Mouse (Mus musculus): ENCODE measurements at regions not wholly inside any gene's neighbourhood (a gene's known extent, or its start where the extent isn't known, plus 50 kb on each side); places are given as distances from the start of the nearest gene placed in this dataset.
A peak's percentile ranks its signal among the peaks of the same experiment; 100 is the strongest.
"Not testable (repeated sequence)": the region's sequence is repeated elsewhere in the genome, so short reads cannot be mapped to it uniquely, and the experiment has no call there.

GRCm38 (mm10) chr7:129764456-129764970 lies 172.8 kb downstream of the Wdr11 start:
- Histone ChIP-seq H3K4me3 (ENCODE audit: low read depth, low read length) (no peak overlapping the region), H3K27me3 (ENCODE audit: control insufficient read depth, insufficient read depth, low read length) (no peaks in the 10 kb centered on the region), H3K36me3 (ENCODE audit: control insufficient read depth, insufficient read depth, low read length) (no peaks in the 10 kb centered on the region), H3K4me1 (ENCODE audit: control insufficient read depth, insufficient read depth, low read length) (peaks cover 10% of the 10 kb centered on the region), H3K4me2 (no peak overlapping the region), H3K9ac (ENCODE audit: low read depth, low read length) (no peak overlapping the region), H3K27ac (ENCODE audit: low read depth, low read length) (no peak overlapping the region), H3K9me3 (replicated peaks; ENCODE audit: control insufficient read depth, low read length) (no peaks in the 10 kb centered on the region)
- 91% methylated on average over 5 of the region's 5 CpGs for WGBS (ENCODE audit: insufficient replicate concordance)
- no peak for ATAC-seq (replicated peaks; ENCODE audit: insufficient number of reproducible peaks, low FRiP score, low TSS enrichment)

- Histone ChIP-seq H3K4me1 (ENCODE audit: control insufficient read depth, insufficient read depth, low read length) (peaks cover 10% of the 10 kb centered on the region), H3K36me3 (ENCODE audit: control insufficient read depth, insufficient read depth, low read length) (no peaks in the 10 kb centered on the region), H3K9me3 (replicated peaks; ENCODE audit: control insufficient read depth, low read length) (no peaks in the 10 kb centered on the region), H3K4me2 (no peak overlapping the region), H3K27me3 (ENCODE audit: control insufficient read depth, insufficient read depth, low read length) (no peaks in the 10 kb centered on the region), H3K4me3 (ENCODE audit: low read depth, low read length) (no peak overlapping the region), H3K9ac (ENCODE audit: low read depth, low read length) (no peak overlapping the region), H3K27ac (ENCODE audit: low read depth, low read length) (no peak overlapping the region)
- 79% methylated on average over 7 of the region's 7 CpGs for WGBS (ENCODE audit: insufficient replicate concordance)
- ATAC-seq (replicated peaks; ENCODE audit: insufficient number of reproducible peaks, low FRiP score, low TSS enrichment): no peak
These were observed 174.0 kb downstream of the Wdr11 start for GRCm38 (mm10) chr7:129765681-129766080.

DNA sequence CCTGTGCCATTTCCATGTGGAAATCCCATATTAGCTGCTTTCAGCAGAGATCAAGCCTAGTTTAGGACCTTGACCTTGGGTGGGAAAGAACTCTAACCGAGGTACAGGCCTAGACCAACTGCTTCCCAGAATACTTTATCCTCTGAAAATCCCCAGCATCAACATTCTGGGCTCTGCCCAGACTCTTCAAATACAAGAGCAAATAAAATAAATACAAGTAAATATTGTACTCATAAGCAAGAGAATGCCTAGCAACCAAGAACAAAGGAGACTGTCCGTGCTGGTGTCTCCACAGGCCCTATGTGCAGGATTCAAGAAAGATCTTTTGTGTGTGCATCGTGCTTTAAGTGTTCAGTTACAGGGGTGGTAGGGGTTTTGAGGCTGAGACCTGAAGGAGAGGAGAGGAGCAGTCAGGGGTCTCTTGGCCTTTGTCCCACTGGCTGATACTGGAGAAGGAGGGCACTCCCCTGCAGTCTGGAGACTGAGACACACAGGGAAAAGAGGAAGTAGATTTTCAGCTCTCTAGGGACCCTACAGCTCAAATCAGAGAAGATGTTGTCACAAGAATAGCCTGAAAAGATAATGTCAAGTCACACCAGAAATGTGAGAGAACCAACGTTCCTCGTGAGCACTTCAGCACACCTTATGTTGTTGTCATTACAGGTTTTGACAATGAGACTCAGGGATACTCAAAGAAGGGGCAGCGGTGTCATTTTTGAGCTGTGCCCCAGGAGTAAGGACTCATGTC lies 174.6 kb downstream of the Wdr11 start:
- WGBS (ENCODE audit: insufficient replicate concordance): 78% methylated on average over 6 of the region's 6 CpGs

GRCm38 (mm10) chr7:129769673-129770072 lies 178.0 kb downstream of the Wdr11 start:
- WGBS (ENCODE audit: insufficient replicate concordance): 76% methylated on average over 1 of the region's 1 CpGs

More for the DNA sequence above, 174.6 kb downstream of the Wdr11 start:
- ATAC-seq (replicated peaks; ENCODE audit: insufficient number of reproducible peaks, low FRiP score, low TSS enrichment): no peak
- Histone ChIP-seq H3K9me3 (replicated peaks; ENCODE audit: control insufficient read depth, low read length) (no peaks in the 10 kb centered on the region), H3K27me3 (ENCODE audit: control insufficient read depth, insufficient read depth, low read length) (no peaks in the 10 kb centered on the region), H3K4me3 (ENCODE audit: low read depth, low read length) (no peak overlapping the region), H3K4me2 (no peak overlapping the region), H3K9ac (ENCODE audit: low read depth, low read length) (no peak overlapping the region), H3K36me3 (ENCODE audit: control insufficient read depth, insufficient read depth, low read length) (no peaks in the 10 kb centered on the region), H3K27ac (ENCODE audit: low read depth, low read length) (no peak overlapping the region), H3K4me1 (ENCODE audit: control insufficient read depth, insufficient read depth, low read length) (peaks cover 10% of the 10 kb centered on the region)

GRCm38 (mm10) chr7:129771876-129772275 lies 180.2 kb downstream of the Wdr11 start:
- peaks cover 6% of the 10 kb centered on the region for H3K4me1 ChIP-seq (ENCODE audit: control insufficient read depth, insufficient read depth, low read length)
- H3K9me3 ChIP-seq (replicated peaks; ENCODE audit: control insufficient read depth, low read length): no peaks in the 10 kb centered on the region
- H3K27ac ChIP-seq (ENCODE audit: low read depth, low read length): no peak overlapping the region
- no peak overlapping the region for H3K9ac ChIP-seq (ENCODE audit: low read depth, low read length)
- ATAC-seq (replicated peaks; ENCODE audit: insufficient number of reproducible peaks, low FRiP score, low TSS enrichment): no peak
- WGBS (ENCODE audit: insufficient replicate concordance): 69% methylated on average over 2 of the region's 2 CpGs
- no peaks in the 10 kb centered on the region for H3K36me3 ChIP-seq (ENCODE audit: control insufficient read depth, insufficient read depth, low read length)
- H3K4me3 ChIP-seq (ENCODE audit: low read depth, low read length): no peak overlapping the region
- no peak overlapping the region for H3K4me2 ChIP-seq
- no peaks in the 10 kb centered on the region for H3K27me3 ChIP-seq (ENCODE audit: control insufficient read depth, insufficient read depth, low read length)

More at GRCm38 (mm10) chr7:129769673-129770072, 178.0 kb downstream of the Wdr11 start:
- not testable (repeated sequence) for H3K4me2 ChIP-seq; H3K27me3 ChIP-seq (ENCODE audit: control insufficient read depth, insufficient read depth, low read length); H3K27ac ChIP-seq (ENCODE audit: low read depth, low read length); ATAC-seq (replicated peaks; ENCODE audit: insufficient number of reproducible peaks, low FRiP score, low TSS enrichment); H3K36me3 ChIP-seq (ENCODE audit: control insufficient read depth, insufficient read depth, low read length); H3K4me1 ChIP-seq (ENCODE audit: control insufficient read depth, insufficient read depth, low read length); H3K4me3 ChIP-seq (ENCODE audit: low read depth, low read length); H3K9ac ChIP-seq (ENCODE audit: low read depth, low read length); H3K9me3 ChIP-seq (replicated peaks; ENCODE audit: control insufficient read depth, low read length)

DNA sequence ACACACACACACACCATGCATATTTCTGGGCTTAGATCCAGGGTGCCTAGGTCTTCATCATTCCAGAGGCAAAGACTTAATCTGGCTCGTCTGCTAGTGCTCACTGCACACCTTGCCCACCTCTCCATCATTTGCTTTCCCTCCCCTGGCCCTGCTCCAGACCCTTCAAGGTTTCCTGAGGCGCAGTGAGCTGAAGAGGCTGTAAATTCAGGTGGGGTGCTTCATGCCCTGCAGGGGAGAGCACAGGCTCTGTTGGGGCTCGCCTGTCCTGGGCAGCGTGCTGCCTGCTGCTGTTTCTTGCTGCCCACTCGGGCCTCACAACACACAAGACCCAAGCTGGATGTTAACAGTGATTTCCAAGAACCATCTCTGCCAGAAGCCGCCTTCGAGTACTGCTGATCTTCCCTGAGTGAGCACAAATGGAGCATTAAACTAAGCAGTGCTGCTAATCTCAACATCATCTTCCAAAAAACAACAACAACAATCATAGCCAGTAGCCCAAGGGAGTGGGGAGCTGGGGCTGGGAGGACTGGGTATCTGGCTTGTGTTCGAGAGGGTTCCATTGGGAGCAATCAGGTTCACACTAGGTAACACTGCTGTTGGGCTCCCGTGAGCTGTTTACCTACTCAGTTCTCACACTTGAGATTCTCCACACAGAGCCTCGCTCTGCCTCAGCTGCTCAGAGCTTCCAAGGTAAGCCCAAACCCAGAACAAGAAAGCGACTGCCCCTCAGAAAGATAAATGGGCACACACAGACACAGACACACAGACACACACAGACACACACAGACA lies 181.1 kb downstream of the Wdr11 start:
- H3K27ac ChIP-seq (ENCODE audit: low read depth, low read length): no peak overlapping the region
- H3K36me3 ChIP-seq (ENCODE audit: control insufficient read depth, insufficient read depth, low read length): no peaks in the 10 kb centered on the region
- 76% methylated on average over 11 of the region's 11 CpGs for WGBS (ENCODE audit: insufficient replicate concordance)
- H3K4me2 ChIP-seq: no peak overlapping the region
- H3K4me1 ChIP-seq (ENCODE audit: control insufficient read depth, insufficient read depth, low read length): peaks cover 6% of the 10 kb centered on the region
- no peak for ATAC-seq (replicated peaks; ENCODE audit: insufficient number of reproducible peaks, low FRiP score, low TSS enrichment)
- H3K9me3 ChIP-seq (replicated peaks; ENCODE audit: control insufficient read depth, low read length): no peaks in the 10 kb centered on the region
- no peak overlapping the region for H3K4me3 ChIP-seq (ENCODE audit: low read depth, low read length)
- H3K27me3 ChIP-seq (ENCODE audit: control insufficient read depth, insufficient read depth, low read length): no peaks in the 10 kb centered on the region
- H3K9ac ChIP-seq (ENCODE audit: low read depth, low read length): no peak overlapping the region

- WGBS (ENCODE audit: insufficient replicate concordance): 6% methylated on average over 17 of the region's 17 CpGs
- Histone ChIP-seq H3K4me1 (ENCODE audit: control insufficient read depth, insufficient read depth, low read length) (peaks cover 6% of the 10 kb centered on the region), H3K27ac (ENCODE audit: low read depth, low read length) (no peak overlapping the region), H3K9ac (ENCODE audit: low read depth, low read length) (peak overlapping the region; percentile 58), H3K36me3 (ENCODE audit: control insufficient read depth, insufficient read depth, low read length) (no peaks in the 10 kb centered on the region), H3K4me3 (ENCODE audit: low read depth, low read length) (peak overlapping the region; percentile 27), H3K9me3 (replicated peaks; ENCODE audit: control insufficient read depth, low read length) (no peaks in the 10 kb centered on the region), H3K27me3 (ENCODE audit: control insufficient read depth, insufficient read depth, low read length) (no peaks in the 10 kb centered on the region), H3K4me2 (peak overlapping the region; percentile 57)
- ATAC-seq (replicated peaks; ENCODE audit: insufficient number of reproducible peaks, low FRiP score, low TSS enrichment): no peak
These were observed 182.7 kb downstream of the Wdr11 start for GRCm38 (mm10) chr7:129774261-129774861.

DNA sequence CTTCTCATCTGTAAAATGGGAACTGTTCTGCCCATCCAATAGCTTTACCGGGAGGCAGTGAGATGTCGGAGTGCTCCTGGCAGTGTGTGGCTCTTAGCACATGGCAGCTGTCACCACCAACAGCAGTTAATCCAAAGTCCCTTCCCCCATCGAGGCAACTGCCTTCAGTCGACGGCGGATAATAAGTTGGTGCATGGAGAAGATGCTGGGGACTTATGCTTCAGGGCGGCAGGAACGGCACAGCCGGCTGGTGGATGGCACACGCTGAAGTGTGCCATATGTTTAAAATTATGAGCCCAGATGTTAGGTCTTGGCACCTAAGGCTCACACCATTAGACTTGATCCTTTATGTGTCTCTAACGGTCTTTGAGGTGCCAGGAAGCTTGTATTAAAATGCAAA lies 183.5 kb downstream of the Wdr11 start:
- Histone ChIP-seq H3K4me1 (ENCODE audit: control insufficient read depth, insufficient read depth, low read length) (peaks cover 6% of the 10 kb centered on the region), H3K27ac (ENCODE audit: low read depth, low read length) (no peak overlapping the region), H3K4me2 (no peak overlapping the region), H3K9ac (ENCODE audit: low read depth, low read length) (no peak overlapping the region), H3K36me3 (ENCODE audit: control insufficient read depth, insufficient read depth, low read length) (no peaks in the 10 kb centered on the region), H3K27me3 (ENCODE audit: control insufficient read depth, insufficient read depth, low read length) (no peaks in the 10 kb centered on the region), H3K4me3 (ENCODE audit: low read depth, low read length) (no peak overlapping the region), H3K9me3 (replicated peaks; ENCODE audit: control insufficient read depth, low read length) (no peaks in the 10 kb centered on the region)
- 78% methylated on average over 11 of the region's 11 CpGs for WGBS (ENCODE audit: insufficient replicate concordance)
- no peak for ATAC-seq (replicated peaks; ENCODE audit: insufficient number of reproducible peaks, low FRiP score, low TSS enrichment)

Measured in heart, embryonic 11.5 days (tissue).